Mouse (Mus musculus): ENCODE results near the gene Golga7b.
A peak's percentile ranks its signal among the peaks of the same experiment; 100 is the strongest.

Gene Golga7b

GRCm38 (mm10) chr19:42255438-42255783 is 8.0 kb downstream of the Golga7b start:
- no peak for DNase-seq

- peak; percentile 62 for DNase-seq
These were observed 8.6 kb downstream of the Golga7b start for GRCm38 (mm10) chr19:42255784-42256610.

- no peak for DNase-seq
These were observed 9.4 kb downstream of the Golga7b start for GRCm38 (mm10) chr19:42256611-42257240.

GRCm38 (mm10) chr19:42257241-42257635 is 9.9 kb downstream of the Golga7b start:
- no peak for DNase-seq

- no peak for DNase-seq
These were observed 10.7 kb downstream of the Golga7b start for GRCm38 (mm10) chr19:42258031-42258430.

GRCm38 (mm10) chr19:42258596-42258995 is 11.2 kb downstream of the Golga7b start:
- DNase-seq = no peak

- DNase-seq = no peak
These were observed 13.1 kb downstream of the Golga7b start for GRCm38 (mm10) chr19:42260486-42260885.

GRCm38 (mm10) chr19:42263524-42263923 is 16.1 kb downstream of the Golga7b start:
- no peak for DNase-seq

- no peak for DNase-seq
These were observed 21.0 kb downstream of the Golga7b start for GRCm38 (mm10) chr19:42268337-42268736.

- no peak for DNase-seq
These were observed 22.7 kb downstream of the Golga7b start for GRCm38 (mm10) chr19:42270119-42270518.

- no peak for DNase-seq
These were observed 23.8 kb downstream of the Golga7b start for GRCm38 (mm10) chr19:42271182-42271581.

GRCm38 (mm10) chr19:42272003-42272963 is 24.9 kb downstream of the Golga7b start:
- peak; percentile 67 for DNase-seq

- no peak for DNase-seq
These were observed 29.9 kb downstream of the Golga7b start for GRCm38 (mm10) chr19:42277288-42277687.

GRCm38 (mm10) chr19:42278461-42278860 is 31.1 kb downstream of the Golga7b start:
- no peak for DNase-seq

GRCm38 (mm10) chr19:42279611-42280010 is 32.2 kb downstream of the Golga7b start:
- DNase-seq = no peak

GRCm38 (mm10) chr19:42284178-42284577 is 36.8 kb downstream of the Golga7b start:
- DNase-seq = no peak

GRCm38 (mm10) chr19:42288361-42288760 is 41.0 kb downstream of the Golga7b start:
- DNase-seq = no peak

- no peak for DNase-seq
These were observed 43.7 kb downstream of the Golga7b start for GRCm38 (mm10) chr19:42290954-42291661.

GRCm38 (mm10) chr19:42292106-42292505 is 44.7 kb downstream of the Golga7b start:
- DNase-seq = no peak

GRCm38 (mm10) chr19:42293216-42293615 is 45.8 kb downstream of the Golga7b start:
- no peak for DNase-seq

- DNase-seq = no peak
These were observed 55.9 kb downstream of the Golga7b start for GRCm38 (mm10) chr19:42303210-42303813.

- no peak for DNase-seq
These were observed 57.1 kb downstream of the Golga7b start for GRCm38 (mm10) chr19:42304506-42304905.
